Mouse (Mus musculus): ENCODE measurements at regions not wholly inside any gene's neighbourhood (a gene's known extent, or its start where the extent isn't known, plus 50 kb on each side); places are given as distances from the start of the nearest gene placed in this dataset.

DNA sequence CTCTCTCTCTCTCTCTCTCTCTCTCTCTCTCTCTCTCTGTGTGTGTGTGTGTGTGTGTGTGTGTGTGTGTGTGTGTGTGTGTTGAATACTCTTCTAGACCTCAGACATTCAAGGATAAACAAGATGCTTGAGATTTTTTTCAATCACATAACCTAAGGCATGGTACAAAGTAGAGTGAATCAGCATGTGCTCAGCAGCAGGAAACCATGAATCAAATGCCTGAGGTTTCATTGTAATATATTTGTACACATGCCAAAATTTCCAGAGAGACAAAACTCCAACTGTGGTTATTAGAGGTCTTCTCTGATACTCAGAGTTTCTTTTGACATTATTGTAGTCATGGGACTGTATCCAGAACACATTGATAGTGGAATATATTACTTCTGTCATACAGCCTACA lies 1423.5 kb upstream of the Dsel start:
- Histone ChIP-seq H3K4me2 (replicated peaks) (no peak overlapping the region), H3K27me3 (ENCODE audit: control insufficient read depth, insufficient read depth, low read length) (no peaks in the 10 kb centered on the region), H3K27ac (no peak overlapping the region), H3K9me3 (ENCODE audit: control insufficient read depth, low read length) (no peaks in the 10 kb centered on the region), H3K4me1 (replicated peaks; ENCODE audit: control insufficient read depth, insufficient read depth, low read length) (no peaks in the 10 kb centered on the region), H3K9ac (no peak overlapping the region), H3K36me3 (replicated peaks; ENCODE audit: control insufficient read depth, insufficient read depth) (no peaks in the 10 kb centered on the region), H3K4me3 (replicated peaks; ENCODE audit: low read length) (no peak overlapping the region)
- DNase-seq (ENCODE audit: low spot score): no peak
- ATAC-seq (ENCODE audit: low FRiP score): no peak

- ATAC-seq (ENCODE audit: low FRiP score) (no peak), DNase-seq (ENCODE audit: low spot score) (no peak)
- H3K27me3 ChIP-seq (ENCODE audit: control insufficient read depth, insufficient read depth, low read length): no peaks in the 10 kb centered on the region
- no peak overlapping the region for H3K4me2 ChIP-seq (replicated peaks)
- no peaks in the 10 kb centered on the region for H3K36me3 ChIP-seq (replicated peaks; ENCODE audit: control insufficient read depth, insufficient read depth)
- no peak overlapping the region for H3K27ac ChIP-seq
- H3K9me3 ChIP-seq (ENCODE audit: control insufficient read depth, low read length): no peaks in the 10 kb centered on the region
- H3K4me3 ChIP-seq (replicated peaks; ENCODE audit: low read length): no peak overlapping the region
- no peaks in the 10 kb centered on the region for H3K4me1 ChIP-seq (replicated peaks; ENCODE audit: control insufficient read depth, insufficient read depth, low read length)
- H3K9ac ChIP-seq: no peak overlapping the region
Observed at GRCm38 (mm10) chr1:113284122-113284521, 1419.4 kb upstream of the Dsel start.

- DNase-seq (ENCODE audit: low spot score) (no peak), ATAC-seq (ENCODE audit: low FRiP score) (no peak)
- H3K27ac ChIP-seq: no peak overlapping the region
- H3K9ac ChIP-seq: no peak overlapping the region
- no peaks in the 10 kb centered on the region for H3K36me3 ChIP-seq (replicated peaks; ENCODE audit: control insufficient read depth, insufficient read depth)
- no peaks in the 10 kb centered on the region for H3K9me3 ChIP-seq (ENCODE audit: control insufficient read depth, low read length)
- H3K4me1 ChIP-seq (replicated peaks; ENCODE audit: control insufficient read depth, insufficient read depth, low read length): no peaks in the 10 kb centered on the region
- no peaks in the 10 kb centered on the region for H3K27me3 ChIP-seq (ENCODE audit: control insufficient read depth, insufficient read depth, low read length)
- H3K4me3 ChIP-seq (replicated peaks; ENCODE audit: low read length): no peak overlapping the region
- no peak overlapping the region for H3K4me2 ChIP-seq (replicated peaks)
Observed at GRCm38 (mm10) chr1:113259421-113259820, 1394.7 kb upstream of the Dsel start.

DNA sequence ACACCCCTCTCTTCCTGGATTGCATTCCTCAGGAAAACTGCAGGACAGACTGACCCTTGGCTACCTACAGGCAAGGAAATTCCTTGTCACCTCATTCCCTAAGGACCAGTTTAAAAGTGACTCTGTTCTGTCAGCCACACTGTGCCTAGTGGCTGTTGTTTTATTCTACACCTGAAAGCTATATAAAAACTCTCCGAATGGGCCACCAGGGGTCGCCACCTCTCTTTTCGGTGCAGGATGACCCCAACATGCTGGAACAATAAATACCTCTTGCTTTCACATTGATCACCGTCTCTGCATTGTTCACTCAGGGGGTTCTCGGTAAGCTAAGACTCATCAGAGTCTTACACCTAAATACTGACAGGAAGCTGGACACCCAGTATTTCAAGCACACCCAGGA lies 1382.6 kb upstream of the Dsel start:
- 63% methylated on average over 5 of the region's 5 CpGs for WGBS
- Histone ChIP-seq H3K9me3 (ENCODE audit: control insufficient read depth, low read length) (0 out of 2 replicates have a peak, but pooled peaks cover 3% of the 10 kb centered on the region), H3K4me1 (replicated peaks; ENCODE audit: control insufficient read depth, insufficient read depth, low read length) (no peaks in the 10 kb centered on the region), H3K4me2 (replicated peaks) (no peak overlapping the region), H3K9ac (no peak overlapping the region), H3K4me3 (replicated peaks; ENCODE audit: low read length) (no peak overlapping the region), H3K27ac (no peak overlapping the region), H3K36me3 (replicated peaks; ENCODE audit: control insufficient read depth, insufficient read depth) (no peaks in the 10 kb centered on the region), H3K27me3 (ENCODE audit: control insufficient read depth, insufficient read depth, low read length) (no peaks in the 10 kb centered on the region)
- no peak for ATAC-seq (ENCODE audit: low FRiP score)
- DNase-seq (ENCODE audit: low spot score): no peak

GRCm38 (mm10) chr1:113210095-113210494 lies 1345.4 kb upstream of the Dsel start:
- no peak overlapping the region for H3K9ac ChIP-seq
- no peak overlapping the region for H3K4me3 ChIP-seq (replicated peaks; ENCODE audit: low read length)
- no peaks in the 10 kb centered on the region for H3K36me3 ChIP-seq (replicated peaks; ENCODE audit: control insufficient read depth, insufficient read depth)
- H3K4me2 ChIP-seq (replicated peaks): no peak overlapping the region
- H3K9me3 ChIP-seq (ENCODE audit: control insufficient read depth, low read length): no peaks in the 10 kb centered on the region
- ATAC-seq (ENCODE audit: low FRiP score): no peak
- H3K4me1 ChIP-seq (replicated peaks; ENCODE audit: control insufficient read depth, insufficient read depth, low read length): no peaks in the 10 kb centered on the region
- no peaks in the 10 kb centered on the region for H3K27me3 ChIP-seq (ENCODE audit: control insufficient read depth, insufficient read depth, low read length)
- WGBS: 85% methylated on average over 1 of the region's 1 CpGs
- no peak overlapping the region for H3K27ac ChIP-seq
- no peak for DNase-seq (ENCODE audit: low spot score)

DNA sequence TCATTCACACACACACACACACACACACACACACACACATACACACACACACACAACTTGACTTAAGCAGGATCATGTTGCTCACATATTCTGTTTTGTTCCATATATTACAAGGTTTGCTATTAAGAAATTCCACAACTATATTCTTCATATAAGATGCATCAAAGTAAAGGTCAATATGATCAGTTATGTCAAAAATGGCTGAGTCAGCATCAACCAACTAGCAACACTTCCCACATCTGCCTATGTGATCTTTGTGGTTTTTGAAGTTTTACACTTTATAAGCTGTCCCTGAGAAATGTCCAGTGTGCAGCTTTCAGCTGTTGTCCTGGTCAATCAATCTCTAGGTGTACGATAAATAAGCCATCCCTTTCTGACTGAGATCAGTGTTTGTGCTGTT lies 1339.3 kb upstream of the Dsel start:
- no peaks in the 10 kb centered on the region for H3K9me3 ChIP-seq (ENCODE audit: control insufficient read depth, low read length)
- no peak overlapping the region for H3K4me2 ChIP-seq (replicated peaks)
- no peak overlapping the region for H3K27ac ChIP-seq
- no peak overlapping the region for H3K4me3 ChIP-seq (replicated peaks; ENCODE audit: low read length)
- H3K9ac ChIP-seq: no peak overlapping the region
- no peak for DNase-seq (ENCODE audit: low spot score)
- H3K27me3 ChIP-seq (ENCODE audit: control insufficient read depth, insufficient read depth, low read length): no peaks in the 10 kb centered on the region
- no peak for ATAC-seq (ENCODE audit: low FRiP score)
- 91% methylated on average over 1 of the region's 1 CpGs for WGBS
- H3K36me3 ChIP-seq (replicated peaks; ENCODE audit: control insufficient read depth, insufficient read depth): no peaks in the 10 kb centered on the region
- no peaks in the 10 kb centered on the region for H3K4me1 ChIP-seq (replicated peaks; ENCODE audit: control insufficient read depth, insufficient read depth, low read length)

DNA sequence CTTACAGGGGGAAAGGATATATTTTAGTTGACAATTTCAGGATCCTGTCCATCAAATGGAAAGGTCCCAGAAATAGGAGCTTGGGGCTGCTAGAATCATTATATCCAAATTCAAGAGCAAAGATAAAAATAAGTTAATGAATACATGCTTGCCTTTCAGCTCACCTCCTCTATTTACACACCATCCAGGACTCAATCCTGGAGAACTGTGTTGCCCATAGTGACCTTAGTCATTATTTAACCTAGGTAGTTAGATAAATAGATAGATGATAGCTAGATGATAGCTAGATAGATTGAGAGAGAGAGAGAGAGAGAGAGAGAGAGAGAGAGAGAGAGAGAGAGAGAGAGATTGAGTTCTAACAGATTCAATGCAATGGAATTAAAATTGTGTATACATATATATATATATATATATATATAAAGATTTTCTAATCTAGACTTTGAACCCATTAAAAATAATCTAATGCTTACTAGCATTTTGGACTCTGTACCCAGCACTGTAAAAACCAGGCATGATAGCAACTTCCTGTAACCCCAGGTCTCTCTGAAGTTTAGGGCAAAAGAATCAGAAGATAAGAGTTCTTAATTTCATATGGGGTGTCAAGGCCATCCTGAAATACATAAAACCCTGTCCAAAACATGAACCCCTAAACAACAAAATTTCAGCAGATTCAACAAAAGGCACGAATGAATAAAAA lies 1329.5 kb upstream of the Dsel start:
- Histone ChIP-seq H3K36me3 (replicated peaks; ENCODE audit: control insufficient read depth, insufficient read depth) (no peaks in the 10 kb centered on the region), H3K4me1 (replicated peaks; ENCODE audit: control insufficient read depth, insufficient read depth, low read length) (no peaks in the 10 kb centered on the region), H3K9ac (no peak overlapping the region), H3K27ac (no peak overlapping the region), H3K4me2 (replicated peaks) (no peak overlapping the region), H3K9me3 (ENCODE audit: control insufficient read depth, low read length) (no peaks in the 10 kb centered on the region), H3K27me3 (ENCODE audit: control insufficient read depth, insufficient read depth, low read length) (no peaks in the 10 kb centered on the region), H3K4me3 (replicated peaks; ENCODE audit: low read length) (no peak overlapping the region)
- WGBS: 62% methylated on average over 1 of the region's 1 CpGs
- DNase-seq (ENCODE audit: low spot score) (no peak), ATAC-seq (ENCODE audit: low FRiP score) (no peak)

GRCm38 (mm10) chr1:113163173-113163572 lies 1298.5 kb upstream of the Dsel start:
- no peak overlapping the region for H3K4me2 ChIP-seq (replicated peaks)
- ATAC-seq (ENCODE audit: low FRiP score): no peak

More at GRCm38 (mm10) chr1:113163173-113163572, 1298.5 kb upstream of the Dsel start:
- Histone ChIP-seq H3K27ac (no peak overlapping the region), H3K9ac (no peak overlapping the region), H3K9me3 (ENCODE audit: control insufficient read depth, low read length) (no peaks in the 10 kb centered on the region), H3K36me3 (replicated peaks; ENCODE audit: control insufficient read depth, insufficient read depth) (no peaks in the 10 kb centered on the region), H3K4me1 (replicated peaks; ENCODE audit: control insufficient read depth, insufficient read depth, low read length) (no peaks in the 10 kb centered on the region), H3K4me3 (replicated peaks; ENCODE audit: low read length) (no peak overlapping the region), H3K27me3 (ENCODE audit: control insufficient read depth, insufficient read depth, low read length) (no peaks in the 10 kb centered on the region)
- DNase-seq (ENCODE audit: low spot score): no peak
- WGBS: 91% methylated on average over 1 of the region's 1 CpGs
